Mouse (Mus musculus): ENCODE measurements around the gene Dock1. TPM values are rescaled to one million over a fixed set of nuclear protein-coding genes. Genes with fewer than 3 reads are reported as not detected.

Gene Dock1
- polyA plus RNA-seq, 1 experiment from 2014 or later = 5.9 TPM

DNA sequence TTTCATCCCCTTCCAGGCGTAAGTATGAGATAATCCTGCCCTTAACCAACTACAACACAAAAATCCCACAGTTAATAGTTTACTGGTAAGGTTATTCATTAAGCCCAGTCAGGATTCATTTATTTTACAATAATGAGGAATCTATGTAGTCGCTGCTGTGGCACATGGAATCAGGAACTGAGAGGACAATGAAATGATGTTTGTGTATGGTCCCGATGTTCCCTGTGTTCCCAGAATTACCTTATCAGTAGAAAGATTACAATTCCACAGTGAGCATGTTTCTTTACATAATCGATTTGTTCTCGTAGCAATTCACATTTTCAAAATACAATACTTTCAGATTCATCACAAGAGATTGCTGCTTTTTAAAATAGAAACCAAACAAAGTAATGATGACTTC, 83.0 kb downstream of the Dock1 start:
- Histone ChIP-seq H3K4me3 (ENCODE audit: low read depth, low read length) (no peak overlapping the region), H3K36me3 (ENCODE audit: control insufficient read depth, insufficient read depth, low read length) (no peaks in the 10 kb centered on the region), H3K9me3 (ENCODE audit: control insufficient read depth, low read length) (no peaks in the 10 kb centered on the region), H3K4me2 (ENCODE audit: low read depth, low read length) (no peak overlapping the region), H3K9ac (replicated peaks; ENCODE audit: low read depth, low read length) (no peak overlapping the region), H3K4me1 (ENCODE audit: control insufficient read depth, insufficient read depth, low read length) (no peaks in the 10 kb centered on the region), H3K27ac (ENCODE audit: low read depth, low read length) (no peak overlapping the region), H3K27me3 (ENCODE audit: control insufficient read depth, insufficient read depth, low read length) (no peaks in the 10 kb centered on the region)
- ATAC-seq (ENCODE audit: low read depth) = no peak
- WGBS = 74% methylated on average over 5 of the region's 5 CpGs

GRCm38 (mm10) chr7:134757605-134758004, 87.2 kb downstream of the Dock1 start:
- H3K4me1 ChIP-seq (ENCODE audit: control insufficient read depth, insufficient read depth, low read length) = no peaks in the 10 kb centered on the region
- WGBS = 94% methylated on average over 7 of the region's 7 CpGs
- ATAC-seq (ENCODE audit: low read depth) = no peak
- H3K4me2 ChIP-seq (ENCODE audit: low read depth, low read length) = no peak overlapping the region
- H3K27me3 ChIP-seq (ENCODE audit: control insufficient read depth, insufficient read depth, low read length) = no peaks in the 10 kb centered on the region
- H3K9me3 ChIP-seq (ENCODE audit: control insufficient read depth, low read length) = no peaks in the 10 kb centered on the region
- H3K4me3 ChIP-seq (ENCODE audit: low read depth, low read length) = no peak overlapping the region
- no peaks in the 10 kb centered on the region for H3K36me3 ChIP-seq (ENCODE audit: control insufficient read depth, insufficient read depth, low read length)
- no peak overlapping the region for H3K27ac ChIP-seq (ENCODE audit: low read depth, low read length)
- H3K9ac ChIP-seq (replicated peaks; ENCODE audit: low read depth, low read length) = no peak overlapping the region

DNA sequence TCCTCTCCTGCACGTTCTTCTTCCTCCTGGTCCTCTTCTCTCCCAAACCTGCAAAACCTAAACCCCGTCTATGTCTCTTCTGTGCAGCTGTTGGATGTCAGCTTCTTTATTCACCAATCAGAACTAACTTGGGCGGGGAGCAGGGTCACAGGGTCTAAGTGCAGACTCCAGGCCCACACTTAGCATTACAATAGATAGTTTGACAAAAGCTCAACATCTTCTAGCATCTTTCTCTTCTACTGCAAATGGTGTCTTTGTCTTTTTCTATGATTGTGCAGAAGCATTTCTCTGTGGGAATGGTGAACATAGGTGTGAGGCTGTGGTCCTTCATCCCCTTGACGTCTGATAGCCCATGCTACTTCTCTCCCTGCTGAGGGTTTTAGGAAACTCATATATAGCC, 91.3 kb downstream of the Dock1 start:
- 61% methylated on average over 4 of the region's 4 CpGs for WGBS
- Histone ChIP-seq H3K4me3 (ENCODE audit: low read depth, low read length) (no peak overlapping the region), H3K9ac (replicated peaks; ENCODE audit: low read depth, low read length) (no peak overlapping the region), H3K27me3 (ENCODE audit: control insufficient read depth, insufficient read depth, low read length) (no peaks in the 10 kb centered on the region), H3K4me1 (ENCODE audit: control insufficient read depth, insufficient read depth, low read length) (no peaks in the 10 kb centered on the region), H3K36me3 (ENCODE audit: control insufficient read depth, insufficient read depth, low read length) (no peaks in the 10 kb centered on the region), H3K27ac (ENCODE audit: low read depth, low read length) (no peak overlapping the region), H3K4me2 (ENCODE audit: low read depth, low read length) (no peak overlapping the region), H3K9me3 (ENCODE audit: control insufficient read depth, low read length) (no peaks in the 10 kb centered on the region)
- ATAC-seq (ENCODE audit: low read depth) = no peak

- no peaks in the 10 kb centered on the region for H3K27me3 ChIP-seq (ENCODE audit: control insufficient read depth, insufficient read depth, low read length)
- 54% methylated on average over 13 of the region's 13 CpGs for WGBS
- no peak overlapping the region for H3K27ac ChIP-seq (ENCODE audit: low read depth, low read length)
- no peak overlapping the region for H3K9ac ChIP-seq (replicated peaks; ENCODE audit: low read depth, low read length)
- H3K4me1 ChIP-seq (ENCODE audit: control insufficient read depth, insufficient read depth, low read length) = no peaks in the 10 kb centered on the region
- no peak overlapping the region for H3K4me3 ChIP-seq (ENCODE audit: low read depth, low read length)
- no peak for ATAC-seq (ENCODE audit: low read depth)
- no peak overlapping the region for H3K4me2 ChIP-seq (ENCODE audit: low read depth, low read length)
- no peaks in the 10 kb centered on the region for H3K9me3 ChIP-seq (ENCODE audit: control insufficient read depth, low read length)
- H3K36me3 ChIP-seq (ENCODE audit: control insufficient read depth, insufficient read depth, low read length) = no peaks in the 10 kb centered on the region
Observed at GRCm38 (mm10) chr7:134765130-134765529, 94.7 kb downstream of the Dock1 start.

DNA sequence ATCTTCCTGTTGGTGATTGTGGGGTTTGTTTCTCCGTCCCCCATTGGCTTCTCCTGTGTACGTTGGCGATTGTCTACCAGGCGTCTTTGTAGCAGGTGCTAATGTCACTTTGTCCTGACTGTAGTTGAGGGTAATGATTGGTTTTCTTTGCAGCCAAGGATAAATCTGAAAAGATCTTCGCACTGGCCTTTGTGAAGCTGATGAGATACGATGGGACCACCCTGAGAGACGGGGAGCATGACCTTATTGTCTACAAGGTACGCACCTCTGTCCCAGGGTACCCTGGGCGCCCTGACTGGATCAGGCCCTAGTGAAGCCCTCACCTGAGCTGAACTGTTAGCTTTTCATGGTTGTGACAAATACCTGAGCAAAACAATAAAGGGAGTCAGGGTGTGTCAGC, 100.9 kb downstream of the Dock1 start:
- no peak overlapping the region for H3K27ac ChIP-seq (ENCODE audit: low read depth, low read length)
- H3K9me3 ChIP-seq (ENCODE audit: control insufficient read depth, low read length) = no peaks in the 10 kb centered on the region
- no peak for ATAC-seq (ENCODE audit: low read depth)
- H3K9ac ChIP-seq (replicated peaks; ENCODE audit: low read depth, low read length) = no peak overlapping the region
- no peak overlapping the region for H3K4me3 ChIP-seq (ENCODE audit: low read depth, low read length)
- H3K36me3 ChIP-seq (ENCODE audit: control insufficient read depth, insufficient read depth, low read length) = no peaks in the 10 kb centered on the region
- 94% methylated on average over 9 of the region's 9 CpGs for WGBS
- H3K4me1 ChIP-seq (ENCODE audit: control insufficient read depth, insufficient read depth, low read length) = peaks cover 13% of the 10 kb centered on the region
- no peaks in the 10 kb centered on the region for H3K27me3 ChIP-seq (ENCODE audit: control insufficient read depth, insufficient read depth, low read length)
- H3K4me2 ChIP-seq (ENCODE audit: low read depth, low read length) = no peak overlapping the region

DNA sequence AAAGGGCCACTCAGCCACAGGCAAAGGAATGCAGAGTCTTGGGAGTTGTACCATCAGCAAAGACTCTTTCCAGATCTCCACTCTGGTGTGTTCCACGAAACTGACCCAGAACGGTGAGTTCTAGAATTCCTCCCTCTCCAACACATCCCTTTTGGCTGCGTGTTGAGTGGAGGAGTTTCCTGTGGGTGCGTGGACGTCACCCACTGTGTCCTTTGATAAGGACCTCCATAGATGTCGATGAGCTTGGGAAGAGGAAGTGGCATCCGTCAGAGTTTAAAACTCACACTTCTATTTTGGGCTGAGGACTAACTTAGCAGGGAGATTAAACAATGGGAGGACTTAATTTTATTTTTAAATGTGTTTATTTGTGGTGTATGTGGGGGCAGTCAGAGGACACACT, 101.9 kb downstream of the Dock1 start:
- ATAC-seq (ENCODE audit: low read depth) = no peak
- no peak overlapping the region for H3K9ac ChIP-seq (replicated peaks; ENCODE audit: low read depth, low read length)
- no peaks in the 10 kb centered on the region for H3K27me3 ChIP-seq (ENCODE audit: control insufficient read depth, insufficient read depth, low read length)
- 90% methylated on average over 7 of the region's 7 CpGs for WGBS
- no peak overlapping the region for H3K4me3 ChIP-seq (ENCODE audit: low read depth, low read length)
- H3K36me3 ChIP-seq (ENCODE audit: control insufficient read depth, insufficient read depth, low read length) = no peaks in the 10 kb centered on the region
- peaks cover 13% of the 10 kb centered on the region for H3K4me1 ChIP-seq (ENCODE audit: control insufficient read depth, insufficient read depth, low read length)
- H3K9me3 ChIP-seq (ENCODE audit: control insufficient read depth, low read length) = no peaks in the 10 kb centered on the region
- H3K4me2 ChIP-seq (ENCODE audit: low read depth, low read length) = no peak overlapping the region
- H3K27ac ChIP-seq (ENCODE audit: low read depth, low read length) = no peak overlapping the region

DNA sequence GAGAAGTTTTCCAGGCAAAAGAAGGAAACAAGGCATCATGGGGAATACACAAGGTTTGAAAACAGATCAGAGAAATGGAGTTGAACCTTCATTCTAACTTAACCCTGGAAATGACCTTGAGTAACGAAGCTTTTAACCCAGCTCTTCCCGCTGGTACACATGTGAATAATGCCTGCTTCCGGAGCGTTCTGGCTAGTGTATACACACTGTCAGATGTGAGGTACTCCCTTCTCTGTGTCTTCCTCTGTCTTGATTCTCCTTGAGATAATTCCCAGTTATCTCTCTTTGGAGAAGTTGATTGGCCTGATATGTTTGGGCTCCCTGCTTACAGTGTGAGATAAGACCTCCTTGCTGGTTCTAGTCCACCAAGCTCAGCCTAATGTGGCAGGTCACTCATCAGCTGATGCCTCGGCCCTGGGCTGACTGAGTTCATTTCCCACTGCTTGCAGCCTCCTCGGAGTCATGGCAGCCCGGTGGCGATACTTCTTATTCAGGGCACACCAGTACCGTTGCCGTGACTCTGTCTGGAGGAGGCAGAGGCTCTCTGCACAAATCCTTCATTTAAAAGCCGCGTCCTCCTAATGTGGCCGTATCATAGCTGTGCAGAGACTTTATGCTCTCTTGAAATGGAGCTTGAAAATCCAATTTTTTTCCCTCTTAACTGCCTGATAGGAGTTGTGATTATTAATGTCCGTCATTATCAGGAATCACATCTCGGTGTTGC, 102.6 kb downstream of the Dock1 start:
- H3K27ac ChIP-seq (ENCODE audit: low read depth, low read length) = no peak overlapping the region
- no peak for ATAC-seq (ENCODE audit: low read depth)
- H3K9ac ChIP-seq (replicated peaks; ENCODE audit: low read depth, low read length) = no peak overlapping the region
- WGBS = 74% methylated on average over 15 of the region's 15 CpGs
- no peaks in the 10 kb centered on the region for H3K27me3 ChIP-seq (ENCODE audit: control insufficient read depth, insufficient read depth, low read length)
- no peak overlapping the region for H3K4me3 ChIP-seq (ENCODE audit: low read depth, low read length)
- H3K4me2 ChIP-seq (ENCODE audit: low read depth, low read length) = no peak overlapping the region
- no peaks in the 10 kb centered on the region for H3K36me3 ChIP-seq (ENCODE audit: control insufficient read depth, insufficient read depth, low read length)
- no peaks in the 10 kb centered on the region for H3K9me3 ChIP-seq (ENCODE audit: control insufficient read depth, low read length)
- peaks cover 13% of the 10 kb centered on the region for H3K4me1 ChIP-seq (ENCODE audit: control insufficient read depth, insufficient read depth, low read length)

DNA sequence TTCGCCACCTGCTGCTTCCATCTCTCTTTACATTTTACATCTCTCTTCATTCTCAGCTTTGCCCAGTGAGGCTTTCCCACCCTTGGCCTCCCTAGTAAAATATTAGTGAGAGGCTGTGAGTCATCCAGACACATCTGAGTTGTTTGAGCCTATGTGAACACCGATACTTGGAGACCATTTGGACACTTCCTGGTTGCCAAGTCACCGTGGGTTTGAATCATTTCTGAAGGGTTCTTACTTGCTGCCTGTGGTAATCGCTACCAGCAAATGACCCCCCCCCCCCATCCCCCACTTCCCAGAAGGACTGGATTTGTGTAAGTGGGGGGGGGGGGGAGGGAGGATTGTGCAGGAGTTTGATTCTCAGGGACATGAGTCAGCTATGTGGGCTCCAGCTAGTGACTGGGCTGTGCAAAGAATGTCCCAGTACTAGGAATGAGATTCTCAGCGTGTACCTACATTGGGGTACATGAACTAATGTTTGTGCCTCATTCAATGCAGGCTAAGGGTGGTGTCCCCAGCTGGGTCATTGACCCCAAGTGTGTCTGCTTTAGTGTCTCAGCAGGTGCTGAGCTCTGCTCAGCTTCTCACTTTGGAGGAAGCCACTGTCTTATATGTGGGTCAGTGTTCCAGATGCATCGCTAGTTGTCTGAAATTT, 103.4 kb downstream of the Dock1 start:
- Histone ChIP-seq H3K27me3 (ENCODE audit: control insufficient read depth, insufficient read depth, low read length) (no peaks in the 10 kb centered on the region), H3K4me3 (ENCODE audit: low read depth, low read length) (no peak overlapping the region), H3K9ac (replicated peaks; ENCODE audit: low read depth, low read length) (no peak overlapping the region), H3K36me3 (ENCODE audit: control insufficient read depth, insufficient read depth, low read length) (no peaks in the 10 kb centered on the region), H3K4me1 (ENCODE audit: control insufficient read depth, insufficient read depth, low read length) (peaks cover 13% of the 10 kb centered on the region), H3K27ac (ENCODE audit: low read depth, low read length) (peak overlapping the region; percentile 6; the same call in 1 of the 2 replicates), H3K4me2 (ENCODE audit: low read depth, low read length) (no peak overlapping the region), H3K9me3 (ENCODE audit: control insufficient read depth, low read length) (no peaks in the 10 kb centered on the region)
- ATAC-seq (ENCODE audit: low read depth) = peak; percentile 28; the same call in 1 of the 2 replicates
- WGBS = 83% methylated on average over 6 of the region's 6 CpGs

- H3K9me3 ChIP-seq (ENCODE audit: control insufficient read depth, low read length) = no peaks in the 10 kb centered on the region
- H3K9ac ChIP-seq (replicated peaks; ENCODE audit: low read depth, low read length) = no peak overlapping the region
Observed at GRCm38 (mm10) chr7:134774468-134775162, 104.2 kb downstream of the Dock1 start.

More at GRCm38 (mm10) chr7:134774468-134775162, 104.2 kb downstream of the Dock1 start:
- Histone ChIP-seq H3K4me2 (ENCODE audit: low read depth, low read length) (peak overlapping the region; percentile 14; the same call in 1 of the 2 replicates), H3K36me3 (ENCODE audit: control insufficient read depth, insufficient read depth, low read length) (no peaks in the 10 kb centered on the region), H3K4me1 (ENCODE audit: control insufficient read depth, insufficient read depth, low read length) (peaks cover 13% of the 10 kb centered on the region), H3K27me3 (ENCODE audit: control insufficient read depth, insufficient read depth, low read length) (no peaks in the 10 kb centered on the region), H3K27ac (ENCODE audit: low read depth, low read length) (peak overlapping the region; percentile 6; the same call in 1 of the 2 replicates), H3K4me3 (ENCODE audit: low read depth, low read length) (no peak overlapping the region)
- 48% methylated on average over 6 of the region's 6 CpGs for WGBS
- peak; percentile 61 for ATAC-seq (ENCODE audit: low read depth)

Measured in neural tube, embryonic 14.5 days (tissue).